Mouse (Mus musculus) embryonic fibroblast, embryonic 13.5 days (primary cell): Measurements from ENCODE around the gene Emc9. TPM values are rescaled to one million over a fixed set of nuclear protein-coding genes. Genes with fewer than 3 reads are reported as not detected.
A peak's percentile ranks its signal among the peaks of the same experiment; 100 is the strongest.

Source experiments
- H3K27ac ChIP-seq: 2 replicates; pipeline ENCODE4 v1.5.1; 2012; ENCODE audit warnings: low read length, control low read depth, inconsistent platforms; ENCODE audit not compliant: insufficient read depth
- H3K4me1 ChIP-seq: 2 replicates; pipeline ENCODE4 v1.6.1; 2011; ENCODE audit warnings: low read length; ENCODE audit not compliant: control insufficient read depth, insufficient read depth
- H3K4me3 ChIP-seq: 2 replicates; pipeline ENCODE4 v1.5.1; 2011; ENCODE audit warnings: mild to moderate bottlenecking, control low read depth, low read length; ENCODE audit not compliant: insufficient read depth
- CTCF ChIP-seq: IDR thresholded peaks from 2 replicates; pipeline ENCODE4 v1.5.1; 2011; ENCODE audit warnings: mild to moderate bottlenecking, control low read depth, low read length, moderate library complexity, borderline replicate concordance; ENCODE audit not compliant: insufficient read depth
- POLR2A ChIP-seq: IDR thresholded peaks from 2 replicates; pipeline ENCODE4 v1.6.1; 2011; ENCODE audit warnings: low read depth, mild to moderate bottlenecking, control low read depth, low read length, moderate library complexity
- polyA plus RNA-seq: library from polyadenylated mRNA; stranded (reverse); fragments of >200 nt; gene quantifications from 2 replicates; pipeline ENCODE4 v1.2.4, GENCODE M21; 2011; ENCODE audit warnings: low read depth; ENCODE audit not compliant: missing spikeins, insufficient read length

The Emc9 gene
- polyA plus RNA-seq, 1 experiment = 8.9 TPM

GRCm38 (mm10) chr14:55563249-55563648, 21.9 kb downstream of the Emc9 start:
- TF ChIP-seq CTCF (no peak), POLR2A (no peak)
- H3K4me1 ChIP-seq = peaks cover 3% of the 10 kb centered on the region; the same call in 1 of the 2 replicates
- no peak overlapping the region for H3K27ac ChIP-seq
- no peak overlapping the region for H3K4me3 ChIP-seq

- Histone ChIP-seq H3K27ac (no peak overlapping the region), H3K4me1 (peaks cover 3% of the 10 kb centered on the region; the same call in 1 of the 2 replicates), H3K4me3 (no peak overlapping the region)
- TF ChIP-seq POLR2A = no peak
These were observed 23.2 kb downstream of the Emc9 start for GRCm38 (mm10) chr14:55561860-55562259.

GRCm38 (mm10) chr14:55560202-55561073, 24.7 kb downstream of the Emc9 start, which contains the start of gene A730061H03Rik:
Gene A730061H03Rik (minus strand): TSS chr14:55560406.
- H3K4me3 ChIP-seq = peak within 1 kb of the TSS; percentile 80
- H3K4me1 ChIP-seq = peaks cover 3% of the 10 kb centered on the region; the same call in 1 of the 2 replicates
- peak within 1 kb of the TSS; percentile 90 for H3K27ac ChIP-seq
- peak; percentile 75 for TF ChIP-seq POLR2A
- no peak for TF ChIP-seq CTCF

GRCm38 (mm10) chr14:55559799-55560201, 25.3 kb downstream of the Emc9 start, which contains the start of gene Dcaf11:
Gene Dcaf11 (plus strand): TSS chr14:55560006.
- Histone ChIP-seq H3K4me1 (peaks cover 3% of the 10 kb centered on the region; the same call in 1 of the 2 replicates), H3K4me3 (peak within 1 kb of the TSS; percentile 80)
- TF ChIP-seq CTCF (no peak), POLR2A (peak; percentile 81)

GRCm38 (mm10) chr14:55558740-55559448, 26.2 kb downstream of the Emc9 start:
- TF ChIP-seq POLR2A (no peak), CTCF (no peak)
- H3K4me3 ChIP-seq = no peak overlapping the region
- no peak overlapping the region for H3K27ac ChIP-seq
- H3K4me1 ChIP-seq = peaks cover 3% of the 10 kb centered on the region; the same call in 1 of the 2 replicates

More at GRCm38 (mm10) chr14:55559799-55560201, 25.3 kb downstream of the Emc9 start, which contains the start of gene Dcaf11:
- peak within 1 kb of the TSS; percentile 90 for H3K27ac ChIP-seq

- Histone ChIP-seq H3K4me1 (peaks cover 3% of the 10 kb centered on the region; the same call in 1 of the 2 replicates), H3K27ac (no peak overlapping the region), H3K4me3 (no peak overlapping the region)
- TF ChIP-seq POLR2A (no peak), CTCF (no peak)
These were observed 27.5 kb downstream of the Emc9 start for GRCm38 (mm10) chr14:55557587-55557986.

GRCm38 (mm10) chr14:55557003-55557402, 28.1 kb downstream of the Emc9 start:
- no peak overlapping the region for H3K27ac ChIP-seq
- TF ChIP-seq CTCF (peak; percentile 64), POLR2A (no peak)
- no peak overlapping the region for H3K4me3 ChIP-seq
- H3K4me1 ChIP-seq = peaks cover 3% of the 10 kb centered on the region; the same call in 1 of the 2 replicates

- no peak overlapping the region for H3K4me3 ChIP-seq
- H3K27ac ChIP-seq = no peak overlapping the region
- TF ChIP-seq CTCF (no peak), POLR2A (no peak)
- H3K4me1 ChIP-seq = no peaks in the 10 kb centered on the region
These were observed 29.3 kb downstream of the Emc9 start for GRCm38 (mm10) chr14:55555788-55556187.

GRCm38 (mm10) chr14:55554635-55555034, 30.5 kb downstream of the Emc9 start:
- H3K27ac ChIP-seq = no peak overlapping the region
- H3K4me1 ChIP-seq = no peaks in the 10 kb centered on the region
- H3K4me3 ChIP-seq = no peak overlapping the region
- TF ChIP-seq CTCF (no peak), POLR2A (0 out of 2 replicates have a peak, but pooled peaks have one; percentile 5)
